Mouse (Mus musculus): Measurements from ENCODE around the gene Dgke. TPM values are rescaled to one million over a fixed set of nuclear protein-coding genes. Genes with fewer than 3 reads are reported as not detected.
A peak's percentile ranks its signal among the peaks of the same experiment; 100 is the strongest.

The Dgke gene
- polyA plus RNA-seq, 1 experiment from 2014 or later = 3.0 TPM

DNA sequence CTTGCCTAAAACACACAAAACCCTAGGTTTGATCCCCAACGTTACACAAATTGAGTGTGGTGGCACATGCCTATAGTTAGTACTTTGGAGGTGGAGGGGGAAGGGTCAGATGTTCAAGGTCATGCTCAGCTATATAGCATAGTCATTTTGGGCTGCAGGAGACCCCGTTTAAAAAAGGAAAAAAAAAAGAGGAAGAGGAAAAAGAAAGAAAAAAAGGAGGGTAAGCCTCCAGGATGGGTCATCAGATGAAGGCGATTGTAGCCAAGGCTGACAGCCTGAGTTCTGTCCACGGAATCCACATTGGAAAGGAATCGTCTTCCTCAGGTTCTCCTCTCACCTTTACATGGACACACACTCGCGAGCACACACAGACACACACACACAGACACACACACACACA lies 72.2 kb downstream of the Dgke start:
- ATAC-seq (ENCODE audit: low read depth) (no peak), DNase-seq (ENCODE audit: low spot score) (no peak)
- no peak overlapping the region for H3K9ac ChIP-seq (ENCODE audit: low read depth, low read length)
- H3K4me1 ChIP-seq (ENCODE audit: control insufficient read depth, insufficient read depth, low read length) = no peaks in the 10 kb centered on the region
- no peak overlapping the region for H3K27ac ChIP-seq (replicated peaks; ENCODE audit: low read depth, low read length)
- H3K36me3 ChIP-seq (ENCODE audit: control insufficient read depth, insufficient read depth, low read length) = peaks cover 14% of the 10 kb centered on the region
- peaks cover 8% of the 10 kb centered on the region for H3K27me3 ChIP-seq (replicated peaks; ENCODE audit: control insufficient read depth, insufficient read depth, low read length)
- no peak overlapping the region for H3K4me2 ChIP-seq (ENCODE audit: low read depth, low read length)
- H3K9me3 ChIP-seq (ENCODE audit: control insufficient read depth, low read length) = no peaks in the 10 kb centered on the region
- no peak overlapping the region for H3K4me3 ChIP-seq (ENCODE audit: low read depth, low read length)
- WGBS = 87% methylated on average over 7 of the region's 7 CpGs

DNA sequence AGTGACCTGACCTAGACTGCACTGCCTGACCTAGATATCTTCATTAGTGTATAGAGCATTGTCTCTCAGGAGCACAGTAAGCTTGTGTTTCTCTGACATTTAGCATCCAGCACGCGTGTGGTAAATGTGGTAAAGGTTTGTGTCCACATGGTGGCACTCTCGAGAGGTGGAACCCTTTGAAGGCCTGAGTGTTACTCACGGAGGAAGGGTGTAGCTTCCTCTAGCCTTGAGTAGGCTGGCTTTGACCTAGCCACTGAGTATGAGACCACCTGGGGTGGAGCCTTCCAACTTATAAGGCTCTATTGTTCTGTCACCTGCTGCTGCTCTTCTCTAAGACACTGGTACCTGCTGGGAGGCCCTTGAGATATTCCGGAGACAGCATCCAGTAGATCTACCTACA lies 73.0 kb downstream of the Dgke start:
- Histone ChIP-seq H3K36me3 (ENCODE audit: control insufficient read depth, insufficient read depth, low read length) (peaks cover 14% of the 10 kb centered on the region), H3K27ac (replicated peaks; ENCODE audit: low read depth, low read length) (no peak overlapping the region), H3K9me3 (ENCODE audit: control insufficient read depth, low read length) (no peaks in the 10 kb centered on the region), H3K4me3 (ENCODE audit: low read depth, low read length) (no peak overlapping the region), H3K27me3 (replicated peaks; ENCODE audit: control insufficient read depth, insufficient read depth, low read length) (no peaks in the 10 kb centered on the region), H3K4me1 (ENCODE audit: control insufficient read depth, insufficient read depth, low read length) (no peaks in the 10 kb centered on the region), H3K4me2 (ENCODE audit: low read depth, low read length) (no peak overlapping the region), H3K9ac (ENCODE audit: low read depth, low read length) (no peak overlapping the region)
- 20% methylated on average over 5 of the region's 5 CpGs for WGBS
- DNase-seq (ENCODE audit: low spot score) = peak; percentile 58
- ATAC-seq (ENCODE audit: low read depth) = no peak

DNA sequence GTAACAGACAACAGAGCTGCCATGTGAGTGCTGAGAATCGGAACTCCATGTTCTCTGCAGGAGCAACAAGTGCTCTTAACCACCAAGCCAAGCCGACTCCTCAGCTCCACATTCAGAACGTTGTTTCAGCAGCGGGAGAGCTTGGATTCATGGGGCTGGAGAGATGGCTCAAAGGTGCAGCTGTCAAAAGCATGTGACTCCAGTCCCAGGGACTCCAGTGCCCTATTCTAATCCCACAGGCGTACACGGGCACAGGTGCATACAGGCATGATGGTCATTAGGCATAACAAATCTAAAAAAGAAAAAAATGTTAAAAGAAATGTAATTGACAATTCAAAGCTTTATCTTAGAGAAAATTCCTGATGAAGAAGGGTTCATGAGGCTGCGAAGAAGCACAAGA lies 73.5 kb downstream of the Dgke start:
- no peak overlapping the region for H3K27ac ChIP-seq (replicated peaks; ENCODE audit: low read depth, low read length)
- 49% methylated on average over 7 of the region's 7 CpGs for WGBS
- no peak for ATAC-seq (ENCODE audit: low read depth)

DNA sequence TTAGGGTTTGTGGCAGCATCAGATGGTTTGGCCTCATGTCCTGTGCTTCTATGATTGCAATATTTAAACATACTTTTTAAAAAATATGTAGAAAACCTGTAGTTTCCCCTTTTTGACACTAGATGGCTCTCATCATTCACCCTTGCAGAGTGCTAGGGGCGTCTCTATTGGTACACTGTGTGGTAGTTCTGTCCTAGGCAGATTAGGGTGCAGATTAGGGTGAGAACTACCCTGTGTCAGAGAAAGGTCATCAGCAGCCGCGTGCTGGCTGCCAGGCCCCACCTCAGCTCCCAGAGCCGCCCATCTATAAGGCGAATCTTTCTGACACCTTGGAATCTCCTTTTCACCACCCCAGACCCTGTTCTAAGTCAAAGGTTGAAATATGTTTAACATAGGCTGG lies 77.1 kb downstream of the Dgke start:
- Histone ChIP-seq H3K4me3 (ENCODE audit: low read depth, low read length) (no peak overlapping the region), H3K9me3 (ENCODE audit: control insufficient read depth, low read length) (no peaks in the 10 kb centered on the region), H3K27me3 (replicated peaks; ENCODE audit: control insufficient read depth, insufficient read depth, low read length) (no peaks in the 10 kb centered on the region), H3K9ac (ENCODE audit: low read depth, low read length) (no peak overlapping the region), H3K27ac (replicated peaks; ENCODE audit: low read depth, low read length) (no peak overlapping the region), H3K4me1 (ENCODE audit: control insufficient read depth, insufficient read depth, low read length) (no peaks in the 10 kb centered on the region), H3K4me2 (ENCODE audit: low read depth, low read length) (no peak overlapping the region), H3K36me3 (ENCODE audit: control insufficient read depth, insufficient read depth, low read length) (peaks cover 49% of the 10 kb centered on the region)
- ATAC-seq (ENCODE audit: low read depth) (no peak), DNase-seq (ENCODE audit: low spot score) (no peak)
- 78% methylated on average over 5 of the region's 5 CpGs for WGBS

More for the DNA sequence above, 73.5 kb downstream of the Dgke start:
- peaks cover 17% of the 10 kb centered on the region for H3K36me3 ChIP-seq (ENCODE audit: control insufficient read depth, insufficient read depth, low read length)
- H3K4me3 ChIP-seq (ENCODE audit: low read depth, low read length) = no peak overlapping the region
- no peaks in the 10 kb centered on the region for H3K4me1 ChIP-seq (ENCODE audit: control insufficient read depth, insufficient read depth, low read length)
- no peak overlapping the region for H3K4me2 ChIP-seq (ENCODE audit: low read depth, low read length)
- no peak for DNase-seq (ENCODE audit: low spot score)
- H3K27me3 ChIP-seq (replicated peaks; ENCODE audit: control insufficient read depth, insufficient read depth, low read length) = no peaks in the 10 kb centered on the region
- no peaks in the 10 kb centered on the region for H3K9me3 ChIP-seq (ENCODE audit: control insufficient read depth, low read length)
- no peak overlapping the region for H3K9ac ChIP-seq (ENCODE audit: low read depth, low read length)

DNA sequence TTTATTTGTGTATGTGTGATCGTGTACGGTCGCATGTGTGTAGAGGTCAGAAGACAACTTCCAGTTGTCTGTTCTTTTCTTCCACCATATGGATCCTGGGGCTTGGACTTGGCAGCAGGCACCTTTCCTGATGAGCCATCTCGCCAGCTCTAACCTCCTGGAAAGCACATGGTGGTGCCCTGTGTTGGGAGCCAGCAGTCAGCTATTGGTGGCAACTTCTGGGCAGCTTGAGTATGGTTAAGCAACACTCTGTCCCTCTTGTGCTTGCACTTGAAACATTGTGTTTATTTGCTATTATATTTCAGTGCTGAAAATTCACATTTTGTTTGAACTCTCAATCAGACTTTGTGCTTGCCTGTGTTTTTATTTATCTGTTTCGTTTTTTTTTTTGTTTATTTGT lies 77.7 kb downstream of the Dgke start:
- H3K4me2 ChIP-seq (ENCODE audit: low read depth, low read length) = no peak overlapping the region
- ATAC-seq (ENCODE audit: low read depth) = no peak

DNA sequence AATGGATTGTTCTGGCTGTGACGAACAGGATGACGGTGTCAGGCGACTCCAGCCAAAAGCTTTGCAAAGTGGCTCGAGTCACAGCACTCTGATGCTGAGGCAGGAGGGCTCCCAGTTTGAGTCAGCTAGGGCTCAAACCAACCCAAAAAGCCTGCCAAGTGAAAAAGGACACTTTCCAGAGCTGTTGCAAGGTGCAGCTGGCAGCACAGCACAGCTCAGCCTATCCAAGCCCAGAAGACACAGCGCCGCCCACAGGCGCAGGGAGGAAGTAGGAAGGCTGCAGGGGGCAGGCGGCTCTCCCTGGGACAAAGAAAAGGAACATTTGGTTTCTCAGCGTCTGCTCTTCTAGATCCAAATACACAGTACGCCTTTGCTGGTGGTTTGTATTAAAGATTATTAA lies 80.0 kb downstream of the Dgke start:
- 80% methylated on average over 10 of the region's 10 CpGs for WGBS
- Histone ChIP-seq H3K36me3 (ENCODE audit: control insufficient read depth, insufficient read depth, low read length) (peaks cover 67% of the 10 kb centered on the region), H3K4me1 (ENCODE audit: control insufficient read depth, insufficient read depth, low read length) (no peaks in the 10 kb centered on the region), H3K4me2 (ENCODE audit: low read depth, low read length) (no peak overlapping the region), H3K4me3 (ENCODE audit: low read depth, low read length) (no peak overlapping the region), H3K27ac (replicated peaks; ENCODE audit: low read depth, low read length) (no peak overlapping the region), H3K27me3 (replicated peaks; ENCODE audit: control insufficient read depth, insufficient read depth, low read length) (no peaks in the 10 kb centered on the region), H3K9me3 (ENCODE audit: control insufficient read depth, low read length) (no peaks in the 10 kb centered on the region), H3K9ac (ENCODE audit: low read depth, low read length) (no peak overlapping the region)
- no peak for ATAC-seq (ENCODE audit: low read depth)
- no peak for DNase-seq (ENCODE audit: low spot score)

More for the DNA sequence above, 77.7 kb downstream of the Dgke start:
- H3K9me3 ChIP-seq (ENCODE audit: control insufficient read depth, low read length) = no peaks in the 10 kb centered on the region
- H3K9ac ChIP-seq (ENCODE audit: low read depth, low read length) = no peak overlapping the region
- H3K4me1 ChIP-seq (ENCODE audit: control insufficient read depth, insufficient read depth, low read length) = no peaks in the 10 kb centered on the region
- WGBS = 80% methylated on average over 5 of the region's 5 CpGs
- no peaks in the 10 kb centered on the region for H3K27me3 ChIP-seq (replicated peaks; ENCODE audit: control insufficient read depth, insufficient read depth, low read length)
- H3K27ac ChIP-seq (replicated peaks; ENCODE audit: low read depth, low read length) = no peak overlapping the region
- H3K36me3 ChIP-seq (ENCODE audit: control insufficient read depth, insufficient read depth, low read length) = peaks cover 54% of the 10 kb centered on the region
- DNase-seq (ENCODE audit: low spot score) = no peak
- H3K4me3 ChIP-seq (ENCODE audit: low read depth, low read length) = no peak overlapping the region

Other genes starting within 250 kb of the Dgke start
- 22.2 and 28.2 TPM in 2 replicates for gene Akap1, start 202.3 kb downstream of the Dgke start, polyA plus RNA-seq (2014; fragmentation: Nextera tagmentation; extraction: Ambion mirVana)
- gene Scpep1, start 111.4 kb downstream of the Dgke start, polyA plus RNA-seq (2014; fragmentation: Nextera tagmentation; extraction: Ambion mirVana) = 84.5 and 89.0 TPM in 2 replicates
- not detected in 2 replicates for gene Elobl, start 99.9 kb downstream of the Dgke start, polyA plus RNA-seq (2014; fragmentation: Nextera tagmentation; extraction: Ambion mirVana)
- gene Coil, start 96.6 kb downstream of the Dgke start, polyA plus RNA-seq (2014; fragmentation: Nextera tagmentation; extraction: Ambion mirVana) = 9.4 and 10.0 TPM in 2 replicates
- 9.0 and 9.6 TPM in 2 replicates for gene Trim25, start 67.5 kb downstream of the Dgke start, polyA plus RNA-seq (2014; fragmentation: Nextera tagmentation; extraction: Ambion mirVana)
- 1.2 and 1.7 TPM in 2 replicates for gene Gm525, start 7.0 kb upstream of the Dgke start, polyA plus RNA-seq (2014; fragmentation: Nextera tagmentation; extraction: Ambion mirVana)
- gene Nog, start 235.5 kb upstream of the Dgke start, polyA plus RNA-seq (2014; fragmentation: Nextera tagmentation; extraction: Ambion mirVana) = 4.2 and 5.1 TPM in 2 replicates